Comparison of ENCODE assay signal across 19 mouse cellular contexts in genomic region chr2:146625166-146625751, GRCm38 (mm10).
DNase-seq lines count a peak whose midpoint lies in the region; ATAC-seq and TF ChIP-seq lines count a peak whose summit lies in the region.
"Had no signal": no experiment of that assay in that cellular context is flagged by ENCODE, and none has a peak within 500 bp of the region (broad histone marks: within the 10 kb centered on the region; RNA-seq: fewer than 3 reads in every experiment).

No protein-coding gene starts in this region.

- no peaks in the 10 kb centered on the region for H3K36me3 ChIP-seq in stomach, embryonic 15.5 days
- H3K36me3 ChIP-seq in stomach, postnatal 0 days (ENCODE audit: control insufficient read depth, insufficient read depth, low read length), result no peaks in the 10 kb centered on the region
- H3K36me3 ChIP-seq in liver, embryonic 14.5 days (replicated peaks; ENCODE audit: control insufficient read depth, insufficient read depth, low read depth), result no peaks in the 10 kb centered on the region
- H3K36me3 ChIP-seq: G1E; heart, embryonic 13.5 days; hindbrain, embryonic 15.5 days had no signal

- peak; percentile 52; the same call in 1 of the 2 replicates for ATAC-seq in stomach, embryonic 15.5 days (ENCODE audit: insufficient read depth, low FRiP score, low read depth)
- ATAC-seq in stomach, postnatal 0 days (ENCODE audit: low FRiP score, low TSS enrichment), result no peak
- ATAC-seq in liver, embryonic 14.5 days (ENCODE audit: insufficient read depth), result peak; percentile 70
- ATAC-seq in megakaryocyte-erythroid progenitor cell, adult 5-6 weeks (replicated peaks; ENCODE audit: low FRiP score, low TSS enrichment, poor library complexity, severe bottlenecking), result peak; percentile 62
- ATAC-seq: forebrain, embryonic 13.5 days; forebrain, postnatal 0 days had no signal

- TF ChIP-seq CTCF in stomach, postnatal 0 days (IDR thresholded peaks at IDR 0.05; ENCODE audit: low read depth), result no peak
- TF ChIP-seq CTCF in liver, embryonic 14.5 days (IDR thresholded peaks at IDR 0.05; ENCODE audit: low read depth), result no peak

- H3K4me1 ChIP-seq in stomach, embryonic 15.5 days, result no peaks in the 10 kb centered on the region
- H3K4me1 ChIP-seq in stomach, postnatal 0 days (replicated peaks; ENCODE audit: control insufficient read depth, insufficient read depth), result no peaks in the 10 kb centered on the region
- peaks cover 0 to 6% of the 10 kb centered on the region in 2 experiments; a peak in 3 of 4 replicates for H3K4me1 ChIP-seq in liver, embryonic 14.5 days (replicated peaks; ENCODE audit: control insufficient read depth in 2 of 2, insufficient read depth in 2 of 2, low read length in 1 of 2)
- H3K4me1 ChIP-seq: forebrain, embryonic 13.5 days; heart, embryonic 13.5 days; hindbrain, embryonic 15.5 days had no signal

- H3K27me3 ChIP-seq in stomach, embryonic 15.5 days (replicated peaks), result no peaks in the 10 kb centered on the region
- no peaks in the 10 kb centered on the region for H3K27me3 ChIP-seq in stomach, postnatal 0 days (ENCODE audit: control insufficient read depth, insufficient read depth, low read length)
- H3K27me3 ChIP-seq in liver, embryonic 14.5 days (ENCODE audit: control insufficient read depth, insufficient read depth, low read length), result no peaks in the 10 kb centered on the region

- H3K4me2 ChIP-seq in stomach, embryonic 15.5 days, result no peak overlapping the region
- H3K4me2 ChIP-seq in stomach, postnatal 0 days (replicated peaks; ENCODE audit: low read depth), result no peak overlapping the region
- peak overlapping the region; percentile 4; the same call in 1 of the 2 replicates for H3K4me2 ChIP-seq in liver, embryonic 14.5 days (ENCODE audit: low read depth)
- H3K4me2 ChIP-seq: forebrain, embryonic 13.5 days; heart, embryonic 13.5 days; hindbrain, embryonic 15.5 days had no signal

- no peaks in the 10 kb centered on the region for H3K9me3 ChIP-seq in stomach, embryonic 15.5 days
- no peaks in the 10 kb centered on the region for H3K9me3 ChIP-seq in stomach, postnatal 0 days (ENCODE audit: control insufficient read depth, low read length)
- H3K9me3 ChIP-seq in liver, embryonic 14.5 days (ENCODE audit: control insufficient read depth, low read length), result no peaks in the 10 kb centered on the region
- H3K9me3 ChIP-seq: forebrain, embryonic 13.5 days; G1E; heart, embryonic 13.5 days; hindbrain, embryonic 15.5 days had no signal

- H3K9ac ChIP-seq in stomach, embryonic 15.5 days, result no peak overlapping the region
- H3K9ac ChIP-seq in stomach, postnatal 0 days (ENCODE audit: low read length), result no peak overlapping the region
- H3K9ac ChIP-seq in liver, embryonic 14.5 days (replicated peaks), result no peak overlapping the region
- H3K9ac ChIP-seq: forebrain, embryonic 13.5 days; forebrain, postnatal 0 days; heart, embryonic 13.5 days; hindbrain, embryonic 15.5 days had no signal

- no peak for DNase-seq in stomach, postnatal 0 days (ENCODE audit: low spot score)
- peak; percentile 74 for DNase-seq in ZHBTc4 (ENCODE audit: low read depth, low spot score)
- peak in 1 of 3 experiments; percentile 23 for DNase-seq in liver, embryonic 14.5 days (ENCODE audit: low read depth in 3 of 3, low spot score in 3 of 3)
- DNase-seq in adrenal gland, adult 8-10 months, result no peak
- no peak for DNase-seq in layer of hippocampus, postnatal 14 days (ENCODE audit: low spot score in 2 of 2)
- no peak for DNase-seq in urinary bladder, postnatal 4 days (ENCODE audit: low spot score in 2 of 2)
- DNase-seq: adrenal gland, postnatal 25 days; cerebellum, adult 18-20 months; cerebellum, adult 9-11 months; cerebellum, postnatal 36 days; forebrain, postnatal 0 days; gastrocnemius, postnatal 14 days; heart, postnatal 36 days had no signal

- H3K4me3 ChIP-seq in stomach, embryonic 15.5 days (replicated peaks), result no peak overlapping the region
- H3K4me3 ChIP-seq in stomach, postnatal 0 days (ENCODE audit: low read depth, low read length), result no peak overlapping the region
- no peak overlapping the region for H3K4me3 ChIP-seq in liver, embryonic 14.5 days (ENCODE audit: insufficient read depth in 1 of 2, low read depth in 2 of 2, low read length in 2 of 2)
- H3K4me3 ChIP-seq: forebrain, embryonic 13.5 days; heart, embryonic 13.5 days; hindbrain, embryonic 15.5 days had no signal

- H3K27ac ChIP-seq in stomach, embryonic 15.5 days, result no peak overlapping the region
- H3K27ac ChIP-seq in stomach, postnatal 0 days (replicated peaks), result no peak overlapping the region
- no peak overlapping the region for H3K27ac ChIP-seq in liver, embryonic 14.5 days
- H3K27ac ChIP-seq: forebrain, embryonic 13.5 days; heart, embryonic 13.5 days; hindbrain, embryonic 15.5 days had no signal

- WGBS in stomach, embryonic 15.5 days, result 32% methylated on average over 5 of the region's 5 CpGs
- WGBS in stomach, postnatal 0 days, result 26% methylated on average over 5 of the region's 5 CpGs
- 25% methylated on average over 5 of the region's 5 CpGs for whole genome bisulfite sequencing in liver, embryonic 14.5 days (ENCODE audit: insufficient replicate concordance)

- TF ChIP-seq EP300 in stomach, postnatal 0 days (optimal IDR thresholded peaks at IDR 0.05), result no peak
- TF ChIP-seq EP300 in liver, embryonic 14.5 days (IDR thresholded peaks at IDR 0.05; ENCODE audit: low read depth), result peak; percentile 28; the same call in 1 of the 2 replicates
